8 mouse cellular contexts compared by ENCODE assay signal in genomic region chr5:38039796-38040195, GRCm38 (mm10). TPM values are rescaled to one million over a fixed set of nuclear protein-coding genes. Genes with fewer than 3 reads are reported as not detected.
DNase-seq lines count a peak whose midpoint lies in the region; TF ChIP-seq lines count a peak whose summit lies in the region.

No protein-coding gene starts in this region.

- no peak for TF ChIP-seq POLR2A in MEL (IDR thresholded peaks at IDR 0.05; ENCODE audit: control insufficient read depth in 1 of 2, insufficient read depth in 1 of 2, low read depth in 1 of 2, low read length in 2 of 2, poor library complexity in 1 of 2)

- H3K79me2 ChIP-seq in MEL (ENCODE audit: control insufficient read depth, insufficient read depth, low read length, poor library complexity) = peaks cover 14% of the 10 kb centered on the region

- no peak for TF ChIP-seq EP300 in MEL (IDR thresholded peaks at IDR 0.05; ENCODE audit: low read depth in 1 of 2, low read length in 2 of 2)

- H3K4me1 ChIP-seq in MEL (ENCODE audit: control insufficient read depth in 1 of 2, insufficient read depth in 2 of 2, low read length in 2 of 2) = peaks cover 2 to 7% of the 10 kb centered on the region in 2 experiments; a peak in 3 of 4 replicates

- H3K27ac ChIP-seq in gastrocnemius, adult 2 months = peak overlapping the region; percentile 91
- no peak overlapping the region for H3K27ac ChIP-seq in MEL (ENCODE audit: control insufficient read depth, low read depth, low read length)

- TF ChIP-seq RAD21 in MEL (IDR thresholded peaks at IDR 0.05; ENCODE audit: low read depth, low read length) = no peak

- DNase-seq in gastrocnemius, adult 2 months = no peak
- no peak for DNase-seq in gastrocnemius, adult 18-20 months (ENCODE audit: low spot score)
- no peak for DNase-seq in MEL (ENCODE audit: low read depth, low spot score)
- peak; percentile 36 for DNase-seq in gonadal fat pad, adult 2 months (ENCODE audit: low read depth)
- DNase-seq in lung, postnatal 14 days = peak; percentile 1
- DNase-seq in embryo, embryonic 10.5 days (ENCODE audit: low spot score) = no peak
- DNase-seq in embryo, embryonic 10 days (ENCODE audit: low spot score) = no peak
- no peak for DNase-seq in cerebellum, postnatal 14 days

- no peaks in the 10 kb centered on the region for H3K27me3 ChIP-seq in MEL (ENCODE audit: control insufficient read depth in 1 of 2, insufficient read depth in 2 of 2, low read length in 2 of 2)

- H3K9ac ChIP-seq in MEL (ENCODE audit: control insufficient read depth, low read depth, low read length, poor library complexity, severe bottlenecking) = peak overlapping the region; percentile 85

- H3K4me3 ChIP-seq in gastrocnemius, adult 2 months = peak overlapping the region; percentile 84
- peak overlapping the region; percentile 70 to 91 for H3K4me3 ChIP-seq in MEL (ENCODE audit: control insufficient read depth in 1 of 2, insufficient read depth in 1 of 2, low read depth in 2 of 2, low read length in 2 of 2)

- H3K9me3 ChIP-seq in MEL (replicated peaks; ENCODE audit: insufficient read depth, low read length) = no peaks in the 10 kb centered on the region

- TF ChIP-seq CTCF in gastrocnemius, adult 2 months (IDR thresholded peaks at IDR 0.05) = no peak
- no peak for TF ChIP-seq CTCF in MEL (IDR thresholded peaks at IDR 0.05 in 2 of 3, conservative IDR thresholded peaks at IDR 0.05 in 1 of 3; ENCODE audit: control insufficient read depth in 1 of 3, insufficient read depth in 1 of 3, low read depth in 2 of 3, low read length in 3 of 3, poor library complexity in 1 of 3, severe bottlenecking in 1 of 3)

- intact Hi-C loops in gastrocnemius, adult 2 months (cut with DNase I) = no loop called here

- peaks cover 0 to 6% of the 10 kb centered on the region in 2 experiments; a peak in 2 of 4 replicates for H3K36me3 ChIP-seq in MEL (ENCODE audit: control insufficient read depth in 1 of 2, insufficient read depth in 2 of 2, low read length in 2 of 2)

TF ChIP-seq in MEL, 35 proteins besides CTCF, POLR2A, EP300 and RAD21:
- TF ChIP-seq ELF1 (IDR thresholded peaks at IDR 0.05; ENCODE audit: low read depth, low read length) (no peak), USF1 (IDR thresholded peaks at IDR 0.05; ENCODE audit: low read depth, low read length) (no peak), E2F4 (IDR thresholded peaks at IDR 0.05; ENCODE audit: borderline replicate concordance, low read depth, low read length) (no peak), USF2 (IDR thresholded peaks at IDR 0.05; ENCODE audit: borderline replicate concordance in 1 of 2, insufficient read depth in 1 of 2, low read depth in 1 of 2, low read length in 2 of 2) (no peak), ZKSCAN1 (IDR thresholded peaks at IDR 0.05; ENCODE audit: low read depth, low read length) (no peak), CHD2 (IDR thresholded peaks at IDR 0.05; ENCODE audit: low read length) (no peak), ETS1 (IDR thresholded peaks at IDR 0.05; ENCODE audit: low read depth, low read length) (no peak), ZMIZ1 (IDR thresholded peaks at IDR 0.05; ENCODE audit: low read depth, low read length) (no peak), NELFE (IDR thresholded peaks at IDR 0.05; ENCODE audit: low read depth, low read length) (no peak; the same call in 1 of the 2 replicates)

RNA-seq across cellular contexts. Expression of gene Stx18, which starts 1.3 kb away (rescaled TPM):
- total RNA-seq in gastrocnemius, adult 2 months (2021) = 10 to 100 TPM; 14.3 to 15.1 TPM
- 10 to 100 TPM; 14.2 to 14.3 TPM for total RNA-seq in gastrocnemius, adult 18-20 months (2021)
- total RNA-seq in MEL (2012; rRNA removed) = 39.9 and 44.0 TPM in 2 replicates
- 10 to 100 TPM in 1 of 2 experiments, not detected in 1; 44.4 TPM for polyA plus RNA-seq in MEL (2012; ENCODE audit: insufficient read depth in 1 of 2, insufficient read length in 2 of 2, low read depth in 1 of 2, low replicate concordance in 2 of 2, missing spikeins in 1 of 2)
- 25.0 and 26.9 TPM in 2 replicates for polyA plus RNA-seq in gonadal fat pad, adult 2 months (2012; rRNA removed)

Comparison
In these comparisons a context has a peak if more than half of its experiments do, and no peak if none do; other contexts are left out.
1. DNase-seq: peak in gonadal fat pad, adult 2 months (single experiment) and lung, postnatal 14 days (single experiment); none in gastrocnemius, adult 2 months (single experiment), gastrocnemius, adult 18-20 months (single experiment), MEL (single experiment), embryo, embryonic 10.5 days (single experiment), embryo, embryonic 10 days (single experiment) and cerebellum, postnatal 14 days (0 of 2).